Mouse (Mus musculus) C2C12 (cell line): ENCODE results near the gene Sall1. TPM values are rescaled to one million over a fixed set of nuclear protein-coding genes. Genes with fewer than 3 reads are reported as not detected.

Experiments used
- H3K27me3 ChIP-seq: one replicate; pipeline ENCODE4 v1.6.1; 2011; ENCODE audit not compliant: control insufficient read depth, insufficient read depth, insufficient read length
- H3K36me3 ChIP-seq: one replicate; pipeline ENCODE4 v1.6.1; 2011; ENCODE audit not compliant: control insufficient read depth, insufficient read depth
- H3K4me3 ChIP-seq: one replicate; pipeline ENCODE4 v1.5.1; 2011; ENCODE audit warnings: mild to moderate bottlenecking, control low read depth; ENCODE audit not compliant: poor library complexity, insufficient read depth, severe bottlenecking
- H3K79me2 ChIP-seq: one replicate; pipeline ENCODE4 v1.6.1; 2011; ENCODE audit not compliant: control insufficient read depth, insufficient read depth
- H3K79me3 ChIP-seq: one replicate; pipeline ENCODE4 v1.6.1; 2011; ENCODE audit warnings: low read depth, control low read depth
- H3ac ChIP-seq: one replicate; pipeline ENCODE3; 2011; ENCODE audit warnings: low read depth; ENCODE audit not compliant: control insufficient read depth, insufficient read length
- CEBPB ChIP-seq: IDR thresholded peaks from one replicate; pipeline ENCODE4 v1.6.1; 2011; ENCODE audit warnings: low read depth, mild to moderate bottlenecking, control low read depth, moderate library complexity
- CTCF ChIP-seq: IDR thresholded peaks from one replicate; pipeline ENCODE4 v1.5.1; 2011; ENCODE audit not compliant: control insufficient read depth, insufficient read depth, insufficient read length
- FOSL1 ChIP-seq: IDR thresholded peaks from one replicate; pipeline ENCODE4 v1.8.0; 2011; ENCODE audit warnings: mild to moderate bottlenecking, low read length; ENCODE audit not compliant: poor library complexity, insufficient read depth, severe bottlenecking
- MAX ChIP-seq: IDR thresholded peaks from one replicate; pipeline ENCODE4 v1.6.1; 2011; ENCODE audit warnings: mild to moderate bottlenecking, control low read depth
- MYOD1 ChIP-seq: IDR thresholded peaks from one replicate; pipeline ENCODE4 v1.6.1; 2011; ENCODE audit warnings: low read depth; ENCODE audit not compliant: control insufficient read depth, insufficient read length
- MYOG ChIP-seq: IDR thresholded peaks from one replicate; pipeline ENCODE4 v1.6.1; 2011; ENCODE audit not compliant: control insufficient read depth, insufficient read length; ENCODE audit errors: extremely low read depth
- USF1 ChIP-seq: IDR thresholded peaks from one replicate; pipeline ENCODE4 v1.6.1; 2011; ENCODE audit warnings: low read depth, mild to moderate bottlenecking, control low read depth, moderate library complexity
- polyA plus RNA-seq: library from polyadenylated mRNA; unstranded; fragments of >200 nt; fragmentation: generic; extraction: Trizol; gene quantifications from one replicate; pipeline ENCODE4 v1.2.1, GENCODE M21; 2012; ENCODE audit warnings: missing spikeins

Gene Sall1
- polyA plus RNA-seq, 1 experiment: not detected

GRCm38 (mm10) chr8:89017891-89018290, 26.1 kb downstream of the Sall1 start:
- TF ChIP-seq CTCF (no peak), CEBPB (no peak), MYOG (no peak)
- Histone ChIP-seq H3K27me3 (no peaks in the 10 kb centered on the region), H3K36me3 (no peaks in the 10 kb centered on the region), H3K79me2 (no peaks in the 10 kb centered on the region), H3K4me3 (no peak overlapping the region), H3K79me3 (no peaks in the 10 kb centered on the region), H3ac (no peak overlapping the region)

GRCm38 (mm10) chr8:89016465-89017070, 27.4 kb downstream of the Sall1 start:
- no peaks in the 10 kb centered on the region for H3K79me2 ChIP-seq
- no peak overlapping the region for H3K4me3 ChIP-seq

GRCm38 (mm10) chr8:89015539-89015938, 28.4 kb downstream of the Sall1 start:
- H3ac ChIP-seq: no peak overlapping the region
- no peak for TF ChIP-seq MAX
- TF ChIP-seq CEBPB: no peak
- TF ChIP-seq CTCF: no peak
- TF ChIP-seq USF1: no peak
- no peak for TF ChIP-seq MYOD1
- no peak for TF ChIP-seq FOSL1
- TF ChIP-seq MYOG: no peak
- H3K79me3 ChIP-seq: no peaks in the 10 kb centered on the region
- H3K79me2 ChIP-seq: no peaks in the 10 kb centered on the region
- no peaks in the 10 kb centered on the region for H3K36me3 ChIP-seq
- H3K27me3 ChIP-seq: no peaks in the 10 kb centered on the region
- H3K4me3 ChIP-seq: no peak overlapping the region

More at GRCm38 (mm10) chr8:89016465-89017070, 27.4 kb downstream of the Sall1 start:
- H3ac ChIP-seq: no peak overlapping the region
- no peaks in the 10 kb centered on the region for H3K36me3 ChIP-seq
- TF ChIP-seq MAX (no peak), CTCF (no peak), USF1 (no peak), MYOG (no peak), CEBPB (no peak), FOSL1 (no peak), MYOD1 (no peak)
- H3K79me3 ChIP-seq: no peaks in the 10 kb centered on the region
- H3K27me3 ChIP-seq: no peaks in the 10 kb centered on the region

GRCm38 (mm10) chr8:89012853-89013534, 31.0 kb downstream of the Sall1 start:
- TF ChIP-seq MAX (no peak), USF1 (no peak), MYOD1 (no peak), FOSL1 (no peak), MYOG (no peak), CEBPB (no peak), CTCF (no peak)
- Histone ChIP-seq H3K36me3 (no peaks in the 10 kb centered on the region), H3K27me3 (no peaks in the 10 kb centered on the region), H3K79me2 (no peaks in the 10 kb centered on the region), H3K79me3 (no peaks in the 10 kb centered on the region), H3K4me3 (no peak overlapping the region), H3ac (no peak overlapping the region)

GRCm38 (mm10) chr8:89012024-89012712, 31.8 kb downstream of the Sall1 start:
- no peaks in the 10 kb centered on the region for H3K27me3 ChIP-seq
- H3K79me3 ChIP-seq: no peaks in the 10 kb centered on the region
- H3K4me3 ChIP-seq: no peak overlapping the region
- H3K36me3 ChIP-seq: no peaks in the 10 kb centered on the region
- H3K79me2 ChIP-seq: no peaks in the 10 kb centered on the region
- TF ChIP-seq CEBPB: no peak
- no peak for TF ChIP-seq MAX
- no peak for TF ChIP-seq USF1
- no peak for TF ChIP-seq FOSL1
- TF ChIP-seq MYOD1: no peak
- no peak for TF ChIP-seq MYOG
- no peak for TF ChIP-seq CTCF
- H3ac ChIP-seq: no peak overlapping the region
